Mouse (Mus musculus) neural tube, embryonic 12.5 days (tissue): ENCODE results near the gene Padi1. TPM values are rescaled to one million over a fixed set of nuclear protein-coding genes. Genes with fewer than 3 reads are reported as not detected.

Experiments used
- ATAC-seq: fragments of 200-750 bp; cut with Nextera tagmentation; 2 replicates; pipeline ENCODE4 v1.8.0; 2017; ENCODE audit warnings: low read depth, mild to moderate bottlenecking, moderate TSS enrichment, moderate library complexity; ENCODE audit not compliant: low FRiP score
- H3K27ac ChIP-seq: fragments of 300-500 bp; sonication (generic); 2 replicates; pipeline ENCODE4 v1.5.1; 2016
- H3K27me3 ChIP-seq: fragments of 300-500 bp; sonication (generic); replicated peaks from 2 replicates; pipeline ENCODE4 v1.6.1; 2016; ENCODE audit warnings: mild to moderate bottlenecking
- H3K36me3 ChIP-seq: fragments of 300-500 bp; sonication (generic); 2 replicates; pipeline ENCODE4 v1.6.1; 2016; ENCODE audit warnings: mild to moderate bottlenecking
- H3K4me1 ChIP-seq: fragments of 300-500 bp; sonication (generic); 2 replicates; pipeline ENCODE4 v1.6.1; 2016
- H3K4me2 ChIP-seq: fragments of 300-500 bp; sonication (generic); replicated peaks from 2 replicates; pipeline ENCODE4 v1.6.1; 2016; ENCODE audit warnings: mild to moderate bottlenecking
- H3K4me3 ChIP-seq: fragments of 300-500 bp; sonication (generic); 2 replicates; pipeline ENCODE4 v1.5.1; 2016
- H3K9ac ChIP-seq: fragments of 300-500 bp; sonication (generic); 2 replicates; pipeline ENCODE4 v1.6.1; 2016; ENCODE audit warnings: mild to moderate bottlenecking
- H3K9me3 ChIP-seq: fragments of 300-500 bp; sonication (generic); 2 replicates; pipeline ENCODE4 v1.6.1; 2016; ENCODE audit warnings: mild to moderate bottlenecking
- WGBS: fragments of 180-500 bp; shearing (Covaris S2); methylation state at CpG from one replicate; pipeline ENCODE4 v1.1.7; 2016; 5-methylcytosine and 5-hydroxymethylcytosine counted together
- polyA plus RNA-seq: library from polyadenylated mRNA; unstranded; fragments of >200 nt; fragmentation: Nextera tagmentation; extraction: Ambion mirVana; gene quantifications from 2 replicates; pipeline ENCODE4 v1.2.1, GENCODE M21; 2016

Gene Padi1
- polyA plus RNA-seq, 1 experiment from 2014 or later: 0.38 TPM

GRCm38 (mm10) chr4:140877441-140877840, 31.9 kb upstream of the Padi1 start:
- whole genome bisulfite sequencing: 64% methylated on average over 9 of the region's 9 CpGs

GRCm38 (mm10) chr4:140876681-140877080, 31.1 kb upstream of the Padi1 start:
- Histone ChIP-seq H3K4me1 (peaks cover 9% of the 10 kb centered on the region; the same call in 1 of the 2 replicates), H3K4me2 (no peak overlapping the region), H3K27me3 (no peaks in the 10 kb centered on the region), H3K4me3 (no peak overlapping the region), H3K27ac (no peak overlapping the region), H3K9ac (no peak overlapping the region), H3K9me3 (peaks cover 5% of the 10 kb centered on the region; the same call in 1 of the 2 replicates), H3K36me3 (no peaks in the 10 kb centered on the region)
- 64% methylated on average over 6 of the region's 6 CpGs for WGBS
- no peak for ATAC-seq

More at GRCm38 (mm10) chr4:140877441-140877840, 31.9 kb upstream of the Padi1 start:
- H3K4me3 ChIP-seq: no peak overlapping the region
- H3K9ac ChIP-seq: no peak overlapping the region
- no peak for ATAC-seq
- H3K36me3 ChIP-seq: no peaks in the 10 kb centered on the region
- no peak overlapping the region for H3K4me2 ChIP-seq
- no peaks in the 10 kb centered on the region for H3K27me3 ChIP-seq
- H3K9me3 ChIP-seq: peaks cover 11% of the 10 kb centered on the region; the same call in 1 of the 2 replicates
- H3K4me1 ChIP-seq: peaks cover 9% of the 10 kb centered on the region; the same call in 1 of the 2 replicates
- no peak overlapping the region for H3K27ac ChIP-seq

GRCm38 (mm10) chr4:140876161-140876560, 30.6 kb upstream of the Padi1 start:
- H3K4me1 ChIP-seq: peaks cover 9% of the 10 kb centered on the region; the same call in 1 of the 2 replicates
- peaks cover 5% of the 10 kb centered on the region; the same call in 1 of the 2 replicates for H3K9me3 ChIP-seq
- no peak for ATAC-seq
- no peak overlapping the region for H3K27ac ChIP-seq
- H3K4me2 ChIP-seq: no peak overlapping the region
- H3K27me3 ChIP-seq: no peaks in the 10 kb centered on the region
- H3K9ac ChIP-seq: no peak overlapping the region
- H3K36me3 ChIP-seq: no peaks in the 10 kb centered on the region
- no peak overlapping the region for H3K4me3 ChIP-seq
- 89% methylated on average over 8 of the region's 8 CpGs for WGBS

GRCm38 (mm10) chr4:140873011-140873410, 27.4 kb upstream of the Padi1 start:
- 66% methylated on average over 11 of the region's 11 CpGs for WGBS
- Histone ChIP-seq H3K36me3 (no peaks in the 10 kb centered on the region), H3K4me3 (no peak overlapping the region), H3K27ac (no peak overlapping the region), H3K27me3 (no peaks in the 10 kb centered on the region), H3K9me3 (peaks cover 5% of the 10 kb centered on the region; the same call in 1 of the 2 replicates), H3K4me2 (no peak overlapping the region), H3K9ac (no peak overlapping the region), H3K4me1 (peaks cover 17% of the 10 kb centered on the region; the same call in 1 of the 2 replicates)
- ATAC-seq: no peak

- no peaks in the 10 kb centered on the region for H3K27me3 ChIP-seq
- H3K4me1 ChIP-seq: peaks cover 19% of the 10 kb centered on the region; the same call in 1 of the 2 replicates
- no peaks in the 10 kb centered on the region for H3K36me3 ChIP-seq
- H3K4me2 ChIP-seq: no peak overlapping the region
- no peak overlapping the region for H3K4me3 ChIP-seq
- H3K9me3 ChIP-seq: peaks cover 5% of the 10 kb centered on the region; the same call in 1 of the 2 replicates
- no peak overlapping the region for H3K9ac ChIP-seq
- no peak overlapping the region for H3K27ac ChIP-seq
- WGBS: 79% methylated on average over 5 of the region's 5 CpGs
- ATAC-seq: no peak
Measured at GRCm38 (mm10) chr4:140872686-140872992, 27.1 kb upstream of the Padi1 start.

- Histone ChIP-seq H3K9ac (no peak overlapping the region), H3K27ac (no peak overlapping the region), H3K9me3 (peaks cover 5% of the 10 kb centered on the region; the same call in 1 of the 2 replicates), H3K4me2 (no peak overlapping the region), H3K27me3 (no peaks in the 10 kb centered on the region), H3K4me3 (no peak overlapping the region), H3K36me3 (no peaks in the 10 kb centered on the region), H3K4me1 (peaks cover 15% of the 10 kb centered on the region; the same call in 1 of the 2 replicates)
- WGBS: 84% methylated on average over 8 of the region's 8 CpGs
- no peak for ATAC-seq
Measured at GRCm38 (mm10) chr4:140871851-140872685, 26.5 kb upstream of the Padi1 start.

- no peak for ATAC-seq
- no peak overlapping the region for H3K4me2 ChIP-seq
- H3K4me1 ChIP-seq: peaks cover 14% of the 10 kb centered on the region; the same call in 1 of the 2 replicates
- H3K27ac ChIP-seq: no peak overlapping the region
- no peak overlapping the region for H3K4me3 ChIP-seq
- H3K9ac ChIP-seq: no peak overlapping the region
- 83% methylated on average over 3 of the region's 3 CpGs for WGBS
- no peaks in the 10 kb centered on the region for H3K36me3 ChIP-seq
- no peaks in the 10 kb centered on the region for H3K27me3 ChIP-seq
- peaks cover 5% of the 10 kb centered on the region; the same call in 1 of the 2 replicates for H3K9me3 ChIP-seq
Measured at GRCm38 (mm10) chr4:140871376-140871775, 25.8 kb upstream of the Padi1 start.

GRCm38 (mm10) chr4:140870876-140871275, 25.3 kb upstream of the Padi1 start:
- 81% methylated on average over 7 of the region's 7 CpGs for WGBS

GRCm38 (mm10) chr4:140869945-140870344, 24.4 kb upstream of the Padi1 start:
- no peaks in the 10 kb centered on the region for H3K36me3 ChIP-seq
- ATAC-seq: no peak
- no peak overlapping the region for H3K27ac ChIP-seq
- H3K9me3 ChIP-seq: peaks cover 5% of the 10 kb centered on the region; the same call in 1 of the 2 replicates
- 92% methylated on average over 8 of the region's 8 CpGs for WGBS
- H3K4me1 ChIP-seq: peaks cover 14% of the 10 kb centered on the region; the same call in 1 of the 2 replicates
- H3K4me3 ChIP-seq: no peak overlapping the region
- H3K27me3 ChIP-seq: no peaks in the 10 kb centered on the region
- H3K9ac ChIP-seq: no peak overlapping the region
- no peak overlapping the region for H3K4me2 ChIP-seq

More at GRCm38 (mm10) chr4:140870876-140871275, 25.3 kb upstream of the Padi1 start:
- Histone ChIP-seq H3K36me3 (no peaks in the 10 kb centered on the region), H3K9me3 (peaks cover 5% of the 10 kb centered on the region; the same call in 1 of the 2 replicates), H3K27me3 (no peaks in the 10 kb centered on the region), H3K9ac (no peak overlapping the region), H3K4me3 (no peak overlapping the region), H3K27ac (no peak overlapping the region), H3K4me1 (peaks cover 14% of the 10 kb centered on the region; the same call in 1 of the 2 replicates), H3K4me2 (no peak overlapping the region)
- no peak for ATAC-seq

- Histone ChIP-seq H3K4me1 (peaks cover 14% of the 10 kb centered on the region; the same call in 1 of the 2 replicates), H3K4me3 (no peak overlapping the region), H3K27ac (no peak overlapping the region), H3K36me3 (no peaks in the 10 kb centered on the region), H3K9me3 (no peaks in the 10 kb centered on the region), H3K27me3 (no peaks in the 10 kb centered on the region), H3K9ac (no peak overlapping the region), H3K4me2 (peak overlapping the region; percentile 32)
- no peak for ATAC-seq
- WGBS: 6% methylated on average over 14 of the region's 14 CpGs
Measured at GRCm38 (mm10) chr4:140868484-140869190, 23.1 kb upstream of the Padi1 start.

GRCm38 (mm10) chr4:140862036-140862650, 16.6 kb upstream of the Padi1 start:
- H3K27ac ChIP-seq: no peak overlapping the region
- no peak overlapping the region for H3K9ac ChIP-seq
- WGBS: 83% methylated on average over 11 of the region's 11 CpGs
- H3K4me3 ChIP-seq: no peak overlapping the region
- H3K9me3 ChIP-seq: no peaks in the 10 kb centered on the region
- 0 out of 2 replicates have a peak, but pooled peaks cover 5% of the 10 kb centered on the region for H3K27me3 ChIP-seq
- H3K4me1 ChIP-seq: no peaks in the 10 kb centered on the region
- H3K4me2 ChIP-seq: no peak overlapping the region
- no peak for ATAC-seq
- H3K36me3 ChIP-seq: no peaks in the 10 kb centered on the region

- Histone ChIP-seq H3K4me3 (no peak overlapping the region), H3K9me3 (no peaks in the 10 kb centered on the region), H3K4me2 (no peak overlapping the region), H3K36me3 (no peaks in the 10 kb centered on the region), H3K4me1 (no peaks in the 10 kb centered on the region), H3K27me3 (0 out of 2 replicates have a peak, but pooled peaks cover 5% of the 10 kb centered on the region), H3K9ac (no peak overlapping the region), H3K27ac (no peak overlapping the region)
- WGBS: 85% methylated on average over 7 of the region's 7 CpGs
- no peak for ATAC-seq
Measured at GRCm38 (mm10) chr4:140860767-140861147, 15.2 kb upstream of the Padi1 start.
